Mouse (Mus musculus) thymus, adult 2 months (tissue): Measurements from ENCODE around the gene Pip5k1a.

Experiments
- CTCF ChIP-seq: fragments of 200-500 bp; IDR thresholded peaks from 2 replicates; pipeline ENCODE4 v1.5.1; 2012; ENCODE audit warnings: mild to moderate bottlenecking, control low read depth, low read length, moderate library complexity, borderline replicate concordance; ENCODE audit not compliant: control insufficient read depth, poor library complexity, insufficient read depth; ENCODE audit errors: extremely low read depth
- POLR2A ChIP-seq: fragments of 200-500 bp; IDR thresholded peaks from 2 replicates; pipeline ENCODE4 v1.6.1; 2012; ENCODE audit warnings: mild to moderate bottlenecking, low read length, control low read depth, moderate library complexity; ENCODE audit not compliant: control insufficient read depth, poor library complexity, insufficient read depth; ENCODE audit errors: extremely low read depth

GRCm38 (mm10) chr3:95012982-95013381 lies 93.7 kb downstream of the Pip5k1a start:
- TF ChIP-seq CTCF (no peak), POLR2A (no peak)
